Mouse (Mus musculus) cortical plate, adult 2 months (tissue): ENCODE measurements around the gene Gpr153.

Experiments
- CTCF ChIP-seq: fragments of 200-500 bp; IDR thresholded peaks from 2 replicates; pipeline ENCODE4 v1.5.1; 2011; ENCODE audit warnings: mild to moderate bottlenecking, control low read depth, low read length; ENCODE audit not compliant: insufficient read depth; ENCODE audit errors: extremely low read depth
- POLR2A ChIP-seq: fragments of 200-500 bp; IDR thresholded peaks from 2 replicates; pipeline ENCODE4 v1.6.1; 2011; ENCODE audit warnings: mild to moderate bottlenecking, low read length, control low read depth; ENCODE audit not compliant: insufficient read depth; ENCODE audit errors: extremely low read depth

DNA sequence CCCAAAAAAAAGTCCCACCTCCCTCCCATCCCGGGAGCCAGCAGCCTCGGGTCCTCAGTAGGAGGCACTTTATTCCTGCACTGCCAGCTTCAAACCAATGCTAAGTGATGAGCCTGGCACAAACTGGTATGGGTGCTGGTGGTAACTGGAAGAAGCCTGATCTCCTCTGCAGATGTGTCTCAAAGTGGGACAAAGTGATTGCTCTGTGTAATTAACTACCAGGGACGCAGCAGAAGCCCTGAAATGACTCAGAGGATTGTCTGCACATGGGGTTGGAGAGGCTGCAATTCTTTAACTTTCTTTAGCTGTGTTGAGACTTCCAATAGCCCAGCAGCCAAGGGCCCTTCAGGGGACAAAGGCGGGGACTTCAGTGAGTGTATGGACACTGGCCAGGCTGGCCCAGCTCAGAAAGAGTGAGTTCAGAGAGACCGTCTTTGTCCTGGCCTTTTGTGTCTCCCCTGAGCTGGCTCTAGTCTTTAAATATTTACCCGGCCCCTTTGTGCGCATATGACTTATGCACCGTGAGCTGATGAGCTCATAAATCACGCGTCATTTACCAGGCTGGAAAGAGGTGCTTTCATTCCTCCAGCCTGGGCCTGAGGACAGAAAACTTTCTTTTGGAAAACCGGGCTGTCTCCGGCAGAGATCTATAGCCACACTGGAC, 18.2 kb downstream of the Gpr153 start:
- TF ChIP-seq POLR2A (no peak), CTCF (no peak)
